Mouse (Mus musculus): ENCODE data around the gene Stard5.

GRCm38 (mm10) chr7:83661031-83661430, 29.3 kb downstream of the Stard5 start:
- TF ChIP-seq CTCF (conservative IDR thresholded peaks at IDR 0.05; ENCODE audit: insufficient read depth, insufficient read length, low read depth, low read length) (no peak), POLR2A (IDR thresholded peaks at IDR 0.05; ENCODE audit: low read depth, low read length) (no peak)
